9 mouse cellular contexts compared by ENCODE assay signal in genomic region chr2:78048030-78048705, GRCm38 (mm10).
A peak's percentile ranks its signal among the peaks of the same experiment; 100 is the strongest.
DNase-seq lines count a peak whose midpoint lies in the region; ATAC-seq and TF ChIP-seq lines count a peak whose summit lies in the region.
"Had no signal": no experiment of that assay in that cellular context is flagged by ENCODE, and none has a peak within 500 bp of the region (broad histone marks: within the 10 kb centered on the region; RNA-seq: fewer than 3 reads in every experiment).

No protein-coding gene starts in this region.

- no peaks in the 10 kb centered on the region for H3K9me3 ChIP-seq in forebrain, embryonic 14.5 days (replicated peaks; ENCODE audit: control insufficient read depth, low read length)

- ATAC-seq in forebrain, embryonic 14.5 days = peak; percentile 66

- TF ChIP-seq POLR2A in lung, adult 2 months (IDR thresholded peaks at IDR 0.05; ENCODE audit: borderline replicate concordance, extremely low read depth, low read depth, low read length) = no peak

- peak overlapping the region; percentile 21; the same call in 1 of the 2 replicates for H3K9ac ChIP-seq in forebrain, embryonic 14.5 days (ENCODE audit: low read length)

- no peak for DNase-seq in lung, adult 2 months
- DNase-seq in lung, postnatal 25 days (ENCODE audit: low spot score) = no peak
- DNase-seq in ZHBTc4 (ENCODE audit: low read depth, low spot score) = peak; percentile 41
- peak; percentile 91 for DNase-seq in forebrain, embryonic 14.5 days (ENCODE audit: low spot score)
- DNase-seq in layer of hippocampus, postnatal 14 days (ENCODE audit: low spot score in 2 of 2) = peak; percentile 32 to 51
- DNase-seq in retina, postnatal 1 day = peak; percentile 78
- DNase-seq in adrenal gland, postnatal 36 days = no peak
- DNase-seq in urinary bladder, adult 2 months (ENCODE audit: low spot score) = no peak

- 40% methylated on average over 11 of the region's 11 CpGs for WGBS in lung, adult 2 months
- 35% methylated on average over 11 of the region's 11 CpGs for WGBS in forebrain, embryonic 14.5 days

- H3K4me3 ChIP-seq in lung, adult 2 months (replicated peaks; ENCODE audit: extremely low read depth, low read depth, low read length) = no peak overlapping the region
- H3K4me3 ChIP-seq in forebrain, embryonic 14.5 days (ENCODE audit: low read depth, low read length) = no peak overlapping the region
- H3K4me3 ChIP-seq: erythroblast, embryonic 14.5 days had no signal

- H3K27me3 ChIP-seq in forebrain, embryonic 14.5 days (replicated peaks; ENCODE audit: control insufficient read depth, insufficient read depth, low read length) = no peaks in the 10 kb centered on the region

- TF ChIP-seq CTCF in lung, adult 2 months (IDR thresholded peaks at IDR 0.05; ENCODE audit: insufficient read depth, low read length) = peak; percentile 45

- no peaks in the 10 kb centered on the region for H3K36me3 ChIP-seq in forebrain, embryonic 14.5 days (ENCODE audit: control insufficient read depth, insufficient read depth, low read length)

- peak overlapping the region; percentile 45 for H3K4me2 ChIP-seq in forebrain, embryonic 14.5 days (ENCODE audit: low read length)

- H3K27ac ChIP-seq in forebrain, embryonic 14.5 days (ENCODE audit: low read depth, low read length) = no peak overlapping the region

- no peaks in the 10 kb centered on the region for H3K4me1 ChIP-seq in lung, adult 2 months (ENCODE audit: control insufficient read depth, insufficient read depth, low read length)
- no peaks in the 10 kb centered on the region; the same call in 1 of the 2 replicates for H3K4me1 ChIP-seq in forebrain, embryonic 14.5 days (ENCODE audit: control insufficient read depth, insufficient read depth, low read length)

Comparison
In these comparisons a context has a peak if more than half of its experiments do, and no peak if none do; other contexts are left out.
1. DNase-seq: peak in ZHBTc4 (single experiment), forebrain, embryonic 14.5 days (single experiment), layer of hippocampus, postnatal 14 days (2 of 2) and retina, postnatal 1 day (single experiment); none in lung, adult 2 months (single experiment), lung, postnatal 25 days (single experiment), adrenal gland, postnatal 36 days (0 of 2) and urinary bladder, adult 2 months (single experiment).